Mouse (Mus musculus) limb, embryonic 10.5 days (tissue): Measurements from ENCODE around the gene Frs3. TPM values are rescaled to one million over a fixed set of nuclear protein-coding genes. Genes with fewer than 3 reads are reported as not detected.
A peak's percentile ranks its signal among the peaks of the same experiment; 100 is the strongest.
"Not testable (repeated sequence)": the region's sequence is repeated elsewhere in the genome, so short reads cannot be mapped to it uniquely, and the experiment has no call there.

Experiments used
- DNase-seq: peaks from one replicate; pipeline ENCODE4 v3.0.0-alpha.2; 2017; ENCODE audit warnings: low spot score
- H3K27ac ChIP-seq: fragments of 300-500 bp; sonication (generic); 2 replicates; pipeline ENCODE4 v1.5.1; 2016; ENCODE audit warnings: mild to moderate bottlenecking
- H3K27me3 ChIP-seq: fragments of 300-500 bp; sonication (generic); 2 replicates; pipeline ENCODE4 v1.6.1; 2016; ENCODE audit warnings: low read depth, mild to moderate bottlenecking; ENCODE audit not compliant: poor library complexity, severe bottlenecking
- H3K36me3 ChIP-seq: fragments of 300-500 bp; sonication (generic); 2 replicates; pipeline ENCODE4 v1.6.1; 2016; ENCODE audit warnings: mild to moderate bottlenecking, moderate library complexity
- H3K4me1 ChIP-seq: fragments of 300-500 bp; sonication (generic); 2 replicates; pipeline ENCODE4 v1.6.1; 2016
- H3K4me3 ChIP-seq: fragments of 300-500 bp; sonication (generic); 2 replicates; pipeline ENCODE4 v1.5.1; 2016; ENCODE audit warnings: mild to moderate bottlenecking, moderate library complexity
- H3K9me3 ChIP-seq: fragments of 300-500 bp; sonication (generic); replicated peaks from 2 replicates; pipeline ENCODE4 v1.6.1; 2016; ENCODE audit warnings: mild to moderate bottlenecking
- WGBS: fragments of 180-500 bp; shearing (Covaris S2); methylation state at CpG from one replicate; pipeline ENCODE4 v1.1.7; 2016; 5-methylcytosine and 5-hydroxymethylcytosine counted together
- polyA plus RNA-seq: library from polyadenylated mRNA; unstranded; fragments of >200 nt; fragmentation: Nextera tagmentation; extraction: Ambion mirVana; gene quantifications from 2 replicates; pipeline ENCODE4 v1.2.1, GENCODE M21; 2016

Gene Frs3
- polyA plus RNA-seq = 5.0 and 7.3 TPM in 2 replicates

GRCm38 (mm10) chr17:47688608-47689575 lies at the start of gene Frs3:
TSS of gene Frs3 (plus strand) at chr17:47689030.
- peak; percentile 86 for DNase-seq
- Histone ChIP-seq H3K4me1 (peaks cover 35% of the 10 kb centered on the region), H3K27ac (peak within 1 kb of the TSS; percentile 84), H3K36me3 (peaks cover 29% of the 10 kb centered on the region), H3K9me3 (no peaks in the 10 kb centered on the region), H3K4me3 (peak within 1 kb of the TSS; percentile 90), H3K27me3 (peaks cover 46% of the 10 kb centered on the region)
- 2% methylated on average over 54 of the region's 58 CpGs for WGBS

- WGBS = 81% methylated on average over 2 of the region's 2 CpGs
- DNase-seq = no peak
These were observed 45.8 kb upstream of the Frs3 start for GRCm38 (mm10) chr17:47642992-47643391.

GRCm38 (mm10) chr17:47646683-47647082 lies 42.1 kb upstream of the Frs3 start:
- Histone ChIP-seq H3K4me1 (no peaks in the 10 kb centered on the region), H3K27me3 (no peaks in the 10 kb centered on the region), H3K4me3 (no peak overlapping the region), H3K9me3 (no peaks in the 10 kb centered on the region), H3K27ac (no peak overlapping the region), H3K36me3 (no peaks in the 10 kb centered on the region; the same call in 1 of the 2 replicates)
- DNase-seq = peak; percentile 58
- 59% methylated on average over 1 of the region's 1 CpGs for WGBS

More at GRCm38 (mm10) chr17:47642992-47643391, 45.8 kb upstream of the Frs3 start:
- Histone ChIP-seq H3K4me3 (no peak overlapping the region), H3K36me3 (no peaks in the 10 kb centered on the region), H3K9me3 (no peaks in the 10 kb centered on the region), H3K27ac (no peak overlapping the region), H3K27me3 (no peaks in the 10 kb centered on the region), H3K4me1 (no peaks in the 10 kb centered on the region)

- 77% methylated on average over 4 of the region's 4 CpGs for WGBS
- Histone ChIP-seq H3K4me3 (no peak overlapping the region), H3K4me1 (no peaks in the 10 kb centered on the region), H3K27ac (no peak overlapping the region), H3K9me3 (no peaks in the 10 kb centered on the region), H3K27me3 (no peaks in the 10 kb centered on the region), H3K36me3 (peaks cover 4% of the 10 kb centered on the region; the same call in 1 of the 2 replicates)
- DNase-seq = no peak
These were observed 39.9 kb upstream of the Frs3 start for GRCm38 (mm10) chr17:47648966-47649365.

DNA sequence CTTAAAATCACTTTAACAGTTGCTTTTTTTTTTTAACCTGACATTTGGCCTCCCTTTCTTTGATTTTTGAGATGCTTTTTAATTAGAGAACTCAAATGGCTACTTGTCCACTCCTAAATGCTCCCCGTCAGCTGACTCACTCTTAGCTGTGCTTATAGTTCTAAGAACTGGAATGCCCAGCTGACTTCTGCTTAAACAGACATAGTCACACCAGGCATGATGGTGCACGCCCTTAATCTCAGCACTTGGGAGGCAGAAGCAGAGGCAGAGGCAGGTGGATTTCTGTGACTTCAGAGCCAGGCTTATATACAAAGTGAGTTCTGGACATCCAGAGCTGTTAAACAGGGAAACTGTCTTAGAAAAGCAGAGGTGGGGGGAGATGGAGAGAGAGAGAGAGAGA lies 36.9 kb upstream of the Frs3 start:
- no peak for DNase-seq
- H3K4me1 ChIP-seq = no peaks in the 10 kb centered on the region
- H3K36me3 ChIP-seq = peaks cover 4% of the 10 kb centered on the region; the same call in 1 of the 2 replicates
- H3K4me3 ChIP-seq = no peak overlapping the region
- 81% methylated on average over 2 of the region's 2 CpGs for WGBS
- H3K9me3 ChIP-seq = no peaks in the 10 kb centered on the region
- H3K27me3 ChIP-seq = no peaks in the 10 kb centered on the region
- H3K27ac ChIP-seq = no peak overlapping the region

GRCm38 (mm10) chr17:47654346-47654745 lies 34.5 kb upstream of the Frs3 start:
- H3K36me3 ChIP-seq, H3K27me3 ChIP-seq, H3K27ac ChIP-seq, H3K4me1 ChIP-seq, DNase-seq, H3K9me3 ChIP-seq, H3K4me3 ChIP-seq: not testable (repeated sequence)
- WGBS = 95% methylated on average over 8 of the region's 8 CpGs

GRCm38 (mm10) chr17:47655697-47656096 lies 33.1 kb upstream of the Frs3 start:
- DNase-seq = no peak
- peaks cover 8% of the 10 kb centered on the region; the same call in 1 of the 2 replicates for H3K36me3 ChIP-seq
- 79% methylated on average over 5 of the region's 5 CpGs for WGBS
- no peaks in the 10 kb centered on the region for H3K27me3 ChIP-seq
- H3K4me1 ChIP-seq = no peaks in the 10 kb centered on the region
- no peak overlapping the region for H3K27ac ChIP-seq
- H3K4me3 ChIP-seq = no peak overlapping the region
- H3K9me3 ChIP-seq = no peaks in the 10 kb centered on the region

- DNase-seq = no peak
- H3K27me3 ChIP-seq = no peaks in the 10 kb centered on the region
- H3K4me3 ChIP-seq = no peak overlapping the region
- WGBS = 90% methylated on average over 4 of the region's 4 CpGs
- H3K27ac ChIP-seq = no peak overlapping the region
- no peaks in the 10 kb centered on the region for H3K9me3 ChIP-seq
- H3K36me3 ChIP-seq = 0 out of 2 replicates have a peak, but pooled peaks cover 8% of the 10 kb centered on the region
- H3K4me1 ChIP-seq = no peaks in the 10 kb centered on the region
These were observed 30.9 kb upstream of the Frs3 start for GRCm38 (mm10) chr17:47657901-47658300.

DNA sequence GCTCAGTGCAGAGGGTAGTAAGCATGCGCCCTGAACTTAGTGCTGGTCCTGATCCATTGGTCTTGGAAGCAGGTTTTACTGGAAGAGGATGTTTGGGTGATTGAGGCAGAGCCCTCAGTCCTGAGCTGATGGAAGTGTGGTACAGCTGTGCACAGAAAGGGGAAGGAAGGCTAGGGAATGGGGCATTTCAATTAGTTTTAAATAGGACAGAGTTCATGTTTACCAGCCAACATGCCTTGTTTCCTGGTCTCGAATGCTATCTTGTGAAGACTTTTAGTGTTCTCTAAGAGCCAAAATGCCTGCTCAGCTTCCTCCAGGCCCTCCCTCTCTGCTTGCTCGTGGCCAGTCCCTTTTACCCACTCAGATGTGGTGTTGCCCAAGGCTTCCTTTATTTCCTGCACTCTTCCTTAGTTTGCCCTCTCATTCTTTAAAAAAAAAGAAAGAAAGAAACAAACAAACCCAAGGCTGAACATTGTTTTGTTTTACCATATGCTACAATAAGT lies 30.0 kb upstream of the Frs3 start:
- Histone ChIP-seq H3K4me3 (no peak overlapping the region), H3K36me3 (0 out of 2 replicates have a peak, but pooled peaks cover 4% of the 10 kb centered on the region), H3K4me1 (no peaks in the 10 kb centered on the region), H3K27me3 (no peaks in the 10 kb centered on the region), H3K27ac (no peak overlapping the region), H3K9me3 (no peaks in the 10 kb centered on the region)
- no peak for DNase-seq
- WGBS = 86% methylated on average over 3 of the region's 3 CpGs

GRCm38 (mm10) chr17:47663009-47663713 lies 25.7 kb upstream of the Frs3 start:
- H3K9me3 ChIP-seq = no peaks in the 10 kb centered on the region
- H3K27ac ChIP-seq = no peak overlapping the region
- 0 out of 2 replicates have a peak, but pooled peaks cover 4% of the 10 kb centered on the region for H3K36me3 ChIP-seq
- DNase-seq = no peak
- no peaks in the 10 kb centered on the region for H3K4me1 ChIP-seq
- 75% methylated on average over 9 of the region's 9 CpGs for WGBS
- H3K27me3 ChIP-seq = no peaks in the 10 kb centered on the region
- H3K4me3 ChIP-seq = no peak overlapping the region

DNA sequence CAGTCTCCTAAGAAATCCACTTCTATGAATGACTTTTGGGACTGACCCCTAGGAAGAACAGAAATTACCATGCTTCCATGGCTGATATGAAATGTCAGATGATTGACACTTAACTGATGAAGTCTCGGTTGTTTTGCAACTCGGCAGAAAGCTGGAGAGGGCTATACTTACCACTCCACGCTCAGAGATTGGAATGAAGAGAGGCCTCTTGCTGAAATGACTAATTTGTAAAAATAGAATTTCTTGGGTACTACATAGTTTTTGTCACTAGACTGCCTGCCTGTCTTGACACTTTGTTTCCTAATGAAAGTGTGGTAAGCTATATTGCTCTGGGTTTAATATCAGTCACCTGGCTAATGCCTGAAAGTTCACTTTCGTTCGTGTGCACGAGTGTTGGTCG lies 24.4 kb upstream of the Frs3 start:
- H3K4me3 ChIP-seq = no peak overlapping the region
- H3K36me3 ChIP-seq = 0 out of 2 replicates have a peak, but pooled peaks cover 4% of the 10 kb centered on the region
- no peaks in the 10 kb centered on the region for H3K27me3 ChIP-seq
- no peaks in the 10 kb centered on the region for H3K9me3 ChIP-seq
- no peak overlapping the region for H3K27ac ChIP-seq
- 91% methylated on average over 7 of the region's 7 CpGs for WGBS
- no peaks in the 10 kb centered on the region for H3K4me1 ChIP-seq
- DNase-seq = no peak

- Histone ChIP-seq H3K27ac (no peak overlapping the region), H3K4me1 (peaks cover 23% of the 10 kb centered on the region)
- 91% methylated on average over 4 of the region's 4 CpGs for WGBS
These were observed 19.7 kb upstream of the Frs3 start for GRCm38 (mm10) chr17:47669166-47669565.

GRCm38 (mm10) chr17:47671988-47672310 lies 16.9 kb upstream of the Frs3 start:
- Histone ChIP-seq H3K9me3 (no peaks in the 10 kb centered on the region), H3K36me3 (peaks cover 16% of the 10 kb centered on the region), H3K27me3 (peaks cover 33% of the 10 kb centered on the region), H3K4me1 (peaks cover 26% of the 10 kb centered on the region), H3K4me3 (peak overlapping the region; percentile 58), H3K27ac (peak overlapping the region; percentile 72)
- DNase-seq = no peak
- 7% methylated on average over 14 of the region's 14 CpGs for WGBS

More at GRCm38 (mm10) chr17:47669166-47669565, 19.7 kb upstream of the Frs3 start:
- H3K27me3 ChIP-seq = peaks cover 33% of the 10 kb centered on the region
- H3K36me3 ChIP-seq = no peaks in the 10 kb centered on the region
- no peak for DNase-seq
- H3K4me3 ChIP-seq = no peak overlapping the region
- no peaks in the 10 kb centered on the region for H3K9me3 ChIP-seq
